Mouse (Mus musculus) kidney, adult 2 months (tissue): ENCODE results near the gene Cacng4.

ENCODE experiments used
- CTCF ChIP-seq: fragments of 200-500 bp; conservative IDR thresholded peaks from 2 replicates; pipeline ENCODE4 v1.5.1; 2011; ENCODE audit warnings: low read depth, mild to moderate bottlenecking, control low read depth, low read length, moderate library complexity, mixed read lengths; ENCODE audit not compliant: insufficient read depth, insufficient read length
- POLR2A ChIP-seq: fragments of 200-500 bp; IDR thresholded peaks from one replicate; pipeline ENCODE4 v1.6.1; 2011; ENCODE audit warnings: low read depth, low read length, control low read depth

GRCm38 (mm10) chr11:107760001-107760400 is 34.4 kb downstream of the Cacng4 start:
- TF ChIP-seq CTCF (no peak), POLR2A (no peak)
